Mouse (Mus musculus) spleen, embryonic (tissue): ENCODE results near the gene Sf3b4.

Experiments
- CTCF ChIA-PET: fragments of 350-600 bp; sonication (Branson Sonifier 250); formaldehyde crosslinking; loops from one replicate; lab custom pipeline; 2022; lab: Charles Lee

The Sf3b4 gene

GRCm38 (mm10) chr3:96172197-96173178 is at the start of gene Sf3b4:
Gene Sf3b4 (plus strand): TSS chr3:96172332.
- CTCF ChIA-PET: no interaction called here

- CTCF ChIA-PET: interaction anchor here (0.7 kb wide), 1 partner anchor 87 kb away, joined by 3 read pairs; no protein-coding TSS in a partner anchor
Measured at GRCm38 (mm10) chr3:96124235-96124634, 47.9 kb upstream of the Sf3b4 start.

- CTCF ChIA-PET: no interaction called here
Measured at GRCm38 (mm10) chr3:96128128-96128527, 44.0 kb upstream of the Sf3b4 start.

- CTCF ChIA-PET: no interaction called here
Measured at GRCm38 (mm10) chr3:96132478-96132877, 39.7 kb upstream of the Sf3b4 start.

GRCm38 (mm10) chr3:96133327-96133905 is 38.7 kb upstream of the Sf3b4 start:
- CTCF ChIA-PET: no interaction called here

GRCm38 (mm10) chr3:96135011-96135410 is 37.1 kb upstream of the Sf3b4 start:
- CTCF ChIA-PET: interaction anchor here (0.6 kb wide), 1 partner anchor 441 kb away, joined by 4 read pairs; no protein-coding TSS in a partner anchor

GRCm38 (mm10) chr3:96147950-96148349 is 24.2 kb upstream of the Sf3b4 start:
- CTCF ChIA-PET: interaction anchor here (1.0 to 2.4 kb wide), 7 partner anchors 22 to 89 kb away, joined by 3 to 12 read pairs (median 3); no protein-coding TSS in a partner anchor

- CTCF ChIA-PET: interaction anchor here (0.6 kb wide), 1 partner anchor 225 kb away, joined by 3 read pairs; no protein-coding TSS in a partner anchor
Measured at GRCm38 (mm10) chr3:96151836-96152235, 20.3 kb upstream of the Sf3b4 start.

GRCm38 (mm10) chr3:96152611-96153010 is 19.5 kb upstream of the Sf3b4 start:
- CTCF ChIA-PET: interaction anchor here (0.7 to 1.5 kb wide), 2 partner anchors 73 to 94 kb away, joined by 3 read pairs; partner anchors contain the start of gene Vps45

GRCm38 (mm10) chr3:96155501-96155900 is 16.6 kb upstream of the Sf3b4 start:
- CTCF ChIA-PET: interaction anchor here (1.6 kb wide), 1 partner anchor 10 kb away, joined by 4 read pairs; no protein-coding TSS in a partner anchor

GRCm38 (mm10) chr3:96159820-96160219 is 12.3 kb upstream of the Sf3b4 start:
- CTCF ChIA-PET: interaction anchor here (0.5 to 1.4 kb wide), 4 partner anchors 37 to 824 kb away, joined by 3 to 7 read pairs (median 4); no protein-coding TSS in a partner anchor

GRCm38 (mm10) chr3:96160222-96160802 is 11.8 kb upstream of the Sf3b4 start:
- CTCF ChIA-PET: interaction anchor here (0.6 to 1.4 kb wide), 2 partner anchors 36 to 254 kb away, joined by 3 to 4 read pairs; no protein-coding TSS in a partner anchor

GRCm38 (mm10) chr3:96160803-96161516 is 11.2 kb upstream of the Sf3b4 start:
- CTCF ChIA-PET: interaction anchor here (0.8 kb wide), 1 partner anchor 96 kb away, joined by 3 read pairs; no protein-coding TSS in a partner anchor

GRCm38 (mm10) chr3:96161869-96162840 is 10.0 kb upstream of the Sf3b4 start, which contains the start of gene Mtmr11:
Gene Mtmr11 (plus strand): TSS chr3:96162004.
- CTCF ChIA-PET: interaction anchor here (0.8 to 1.0 kb wide), 2 partner anchors 17 to 98 kb away, joined by 3 read pairs; no protein-coding TSS in a partner anchor

GRCm38 (mm10) chr3:96163040-96163439 is 9.1 kb upstream of the Sf3b4 start:
- CTCF ChIA-PET: no interaction called here

GRCm38 (mm10) chr3:96168466-96169158 is 3.5 kb upstream of the Sf3b4 start:
- CTCF ChIA-PET: no interaction called here

- CTCF ChIA-PET: interaction anchor here (1.4 kb wide), 1 partner anchor 22 kb away, joined by 3 read pairs; no protein-coding TSS in a partner anchor
Measured at GRCm38 (mm10) chr3:96170276-96170675, 1.9 kb upstream of the Sf3b4 start.

- CTCF ChIA-PET: interaction anchor here (1.4 kb wide), 1 partner anchor 23 kb away, joined by 3 read pairs; no protein-coding TSS in a partner anchor
Measured at GRCm38 (mm10) chr3:96170976-96171545, 1.1 kb upstream of the Sf3b4 start.
